Mouse (Mus musculus) ES-Bruce4 (cell line): ENCODE measurements around the gene Sart3.

ENCODE experiments used
- CTCF ChIP-seq: IDR thresholded peaks from one replicate; pipeline ENCODE4 v1.8.1; 2011; ENCODE audit warnings: low read depth, low read length
- EP300 ChIP-seq: IDR thresholded peaks from 2 replicates; pipeline ENCODE4 v1.6.1; 2011; ENCODE audit warnings: low read depth, low read length; ENCODE audit not compliant: insufficient read depth
- POLR2A ChIP-seq: IDR thresholded peaks from one replicate; pipeline ENCODE4 v1.8.1; 2011; ENCODE audit warnings: low read length; ENCODE audit not compliant: insufficient read depth

- TF ChIP-seq CTCF: no peak
- TF ChIP-seq EP300: no peak
- TF ChIP-seq POLR2A: no peak
These were observed 27.4 kb upstream of the Sart3 start for GRCm38 (mm10) chr5:113799691-113800090.
